Mouse (Mus musculus) bone marrow macrophage, adult 2 months (primary cell): ENCODE measurements around the gene Pf4.

Experiments used
- CTCF ChIP-seq: IDR thresholded peaks from 2 replicates; pipeline ENCODE4 v1.5.1; 2012; ENCODE audit warnings: low read depth, mild to moderate bottlenecking, low read length, moderate library complexity
- POLR2A ChIP-seq: IDR thresholded peaks from 2 replicates; pipeline ENCODE4 v1.6.1; 2012; ENCODE audit warnings: mild to moderate bottlenecking, low read depth, low read length, borderline replicate concordance

DNA sequence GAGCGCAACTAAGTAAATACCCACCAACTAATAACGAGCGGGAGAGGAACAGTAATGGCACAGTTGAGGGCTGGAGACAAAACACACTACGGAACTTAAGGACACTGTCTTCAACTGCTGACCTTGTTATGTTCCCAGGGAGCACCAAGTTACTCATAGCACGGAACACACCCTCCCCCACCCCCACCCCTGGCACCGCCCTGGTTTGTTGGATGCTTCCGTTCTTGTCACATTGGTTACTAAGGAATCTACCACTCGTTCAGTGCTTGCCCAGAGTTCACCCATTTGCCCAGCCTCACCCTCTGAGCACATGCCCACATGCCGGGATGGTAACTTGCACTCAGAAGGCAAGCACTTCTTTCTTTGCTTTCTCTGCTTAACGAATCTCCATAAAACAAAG, 5.4 kb downstream of the Pf4 start:
- TF ChIP-seq CTCF (no peak), POLR2A (no peak)
